Mouse (Mus musculus): ENCODE data around the gene Zfp334. TPM values are rescaled to one million over a fixed set of nuclear protein-coding genes. Genes with fewer than 3 reads are reported as not detected.
A peak's percentile ranks its signal among the peaks of the same experiment; 100 is the strongest.

Gene Zfp334
- total and polyA plus RNA-seq, 3 experiments = 0.11 TPM; not detected in 2

DNA sequence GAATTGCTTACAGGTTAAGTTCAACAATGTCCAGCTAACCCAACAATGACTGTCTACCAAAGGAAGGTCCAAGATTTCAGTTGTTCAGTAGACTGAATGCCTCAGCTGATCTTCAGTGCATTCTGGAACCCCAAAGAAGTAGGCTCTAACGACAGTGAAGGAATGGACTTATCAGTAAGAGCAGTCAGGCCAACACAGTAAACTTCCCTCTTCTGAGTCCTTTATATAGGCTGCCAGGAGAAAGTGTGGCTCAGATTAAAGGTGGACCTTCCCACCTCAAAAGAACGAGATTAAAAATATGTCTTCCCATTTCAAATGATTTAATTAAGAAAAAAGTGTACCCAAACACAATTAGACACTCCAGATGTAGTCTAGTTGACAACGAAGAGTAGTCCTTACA, 17.7 kb downstream of the Zfp334 start:
- DNase-seq (ENCODE audit: low spot score) (no peak), ATAC-seq (ENCODE audit: extremely low read depth, insufficient number of reproducible peaks, low FRiP score, poor library complexity, severe bottlenecking) (no peak)
- H3K9me3 ChIP-seq (replicated peaks) = no peaks in the 10 kb centered on the region
- TF ChIP-seq TAL1 (conservative IDR thresholded peaks at IDR 0.05; ENCODE audit: low read depth, low read length) (no peak), GATA1 (IDR thresholded peaks at IDR 0.05; ENCODE audit: borderline replicate concordance, low read length) (no peak), POLR2AphosphoS5 (IDR thresholded peaks at IDR 0.05; ENCODE audit: insufficient replicate concordance, low read depth, low read length) (no peak), CTCF (IDR thresholded peaks at IDR 0.05; ENCODE audit: low read depth, low read length) (no peak), GATA2 (IDR thresholded peaks at IDR 0.05; ENCODE audit: borderline replicate concordance, low read depth, low read length) (no peak)
- H3K4me3 ChIP-seq (ENCODE audit: low read depth, low read length) = no peak overlapping the region
- no peaks in the 10 kb centered on the region for H3K36me3 ChIP-seq (replicated peaks)
- peaks cover 4% of the 10 kb centered on the region for H3K4me1 ChIP-seq (ENCODE audit: insufficient read depth, low read depth, low read length)
- H3K27me3 ChIP-seq (ENCODE audit: insufficient read depth, low read length) = peaks cover 4% of the 10 kb centered on the region; the same call in 1 of the 2 replicates

- H3K4me3 ChIP-seq (ENCODE audit: low read depth, low read length) = no peak within 1 kb of the TSS
Observed at GRCm38 (mm10) chr2:165368496-165368895, 19.6 kb downstream of the Zfp334 start, which contains the start of gene Zfp663. TSS of gene Zfp663 (minus strand) at chr2:165368729.

GRCm38 (mm10) chr2:165367868-165368439, 20.1 kb downstream of the Zfp334 start:
- TF ChIP-seq POLR2AphosphoS5 (IDR thresholded peaks at IDR 0.05; ENCODE audit: insufficient replicate concordance, low read depth, low read length) (no peak), GATA2 (IDR thresholded peaks at IDR 0.05; ENCODE audit: borderline replicate concordance, low read depth, low read length) (no peak), GATA1 (IDR thresholded peaks at IDR 0.05; ENCODE audit: borderline replicate concordance, low read length) (no peak), CTCF (IDR thresholded peaks at IDR 0.05; ENCODE audit: low read depth, low read length) (no peak), TAL1 (conservative IDR thresholded peaks at IDR 0.05; ENCODE audit: low read depth, low read length) (no peak)
- Histone ChIP-seq H3K36me3 (replicated peaks) (no peaks in the 10 kb centered on the region), H3K4me3 (ENCODE audit: low read depth, low read length) (no peak overlapping the region), H3K9me3 (replicated peaks) (no peaks in the 10 kb centered on the region), H3K4me1 (ENCODE audit: insufficient read depth, low read depth, low read length) (peaks cover 4% of the 10 kb centered on the region), H3K27me3 (ENCODE audit: insufficient read depth, low read length) (peaks cover 4% of the 10 kb centered on the region; the same call in 1 of the 2 replicates)
- no peak for DNase-seq (ENCODE audit: low spot score)
- ATAC-seq (ENCODE audit: extremely low read depth, insufficient number of reproducible peaks, low FRiP score, poor library complexity, severe bottlenecking) = no peak

More at GRCm38 (mm10) chr2:165368496-165368895, 19.6 kb downstream of the Zfp334 start, which contains the start of gene Zfp663:
- no peak for DNase-seq (ENCODE audit: low spot score)
- Histone ChIP-seq H3K9me3 (replicated peaks) (no peaks in the 10 kb centered on the region), H3K27me3 (ENCODE audit: insufficient read depth, low read length) (peaks cover 4% of the 10 kb centered on the region; the same call in 1 of the 2 replicates), H3K36me3 (replicated peaks) (no peaks in the 10 kb centered on the region), H3K4me1 (ENCODE audit: insufficient read depth, low read depth, low read length) (peaks cover 4% of the 10 kb centered on the region)
- ATAC-seq (ENCODE audit: extremely low read depth, insufficient number of reproducible peaks, low FRiP score, poor library complexity, severe bottlenecking) = no peak
- TF ChIP-seq GATA2 (IDR thresholded peaks at IDR 0.05; ENCODE audit: borderline replicate concordance, low read depth, low read length) = no peak
- TF ChIP-seq TAL1 (conservative IDR thresholded peaks at IDR 0.05; ENCODE audit: low read depth, low read length) = no peak
- no peak for TF ChIP-seq POLR2AphosphoS5 (IDR thresholded peaks at IDR 0.05; ENCODE audit: insufficient replicate concordance, low read depth, low read length)
- TF ChIP-seq GATA1 (IDR thresholded peaks at IDR 0.05; ENCODE audit: borderline replicate concordance, low read length) = no peak
- no peak for TF ChIP-seq CTCF (IDR thresholded peaks at IDR 0.05; ENCODE audit: low read depth, low read length)

DNA sequence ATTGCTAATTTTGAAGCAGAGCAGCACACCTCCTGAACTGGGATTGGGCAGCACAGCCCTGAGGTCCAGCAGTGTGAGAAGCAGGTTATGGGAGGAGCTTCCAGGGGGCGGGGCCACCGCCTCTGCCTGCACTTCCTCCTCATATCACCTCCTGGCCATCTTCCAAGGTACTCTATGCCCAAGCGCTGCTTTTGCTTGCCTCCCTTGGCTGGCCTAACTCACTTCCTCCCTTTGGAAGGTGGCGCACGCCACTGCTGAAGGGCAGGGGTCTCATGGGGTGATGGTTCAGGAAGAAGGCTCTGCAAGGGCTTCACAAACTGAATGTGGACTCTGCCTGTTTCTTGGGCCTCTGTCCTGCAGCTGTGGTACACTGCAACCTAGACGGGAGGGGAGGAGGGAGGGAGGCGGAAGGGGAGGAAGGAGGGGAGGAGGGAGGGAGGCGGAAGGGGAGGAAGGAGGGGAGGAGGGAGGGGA, 21.0 kb downstream of the Zfp334 start:
- ATAC-seq (ENCODE audit: extremely low read depth, insufficient number of reproducible peaks, low FRiP score, poor library complexity, severe bottlenecking) (peak; percentile 28; the same call in 1 of the 2 replicates), DNase-seq (ENCODE audit: low spot score) (no peak)
- H3K36me3 ChIP-seq (replicated peaks) = no peaks in the 10 kb centered on the region
- H3K4me1 ChIP-seq (ENCODE audit: insufficient read depth, low read depth, low read length) = peaks cover 4% of the 10 kb centered on the region
- no peak overlapping the region for H3K4me3 ChIP-seq (ENCODE audit: low read depth, low read length)
- no peaks in the 10 kb centered on the region for H3K9me3 ChIP-seq (replicated peaks)
- H3K27me3 ChIP-seq (ENCODE audit: insufficient read depth, low read length) = peaks cover 4% of the 10 kb centered on the region; the same call in 1 of the 2 replicates
- TF ChIP-seq CTCF (IDR thresholded peaks at IDR 0.05; ENCODE audit: low read depth, low read length) (no peak), TAL1 (conservative IDR thresholded peaks at IDR 0.05; ENCODE audit: low read depth, low read length) (no peak), GATA1 (IDR thresholded peaks at IDR 0.05; ENCODE audit: borderline replicate concordance, low read length) (no peak)

GRCm38 (mm10) chr2:165364334-165365091, 23.5 kb downstream of the Zfp334 start:
- Histone ChIP-seq H3K9me3 (replicated peaks) (no peaks in the 10 kb centered on the region), H3K27me3 (ENCODE audit: insufficient read depth, low read length) (peaks cover 4% of the 10 kb centered on the region; the same call in 1 of the 2 replicates), H3K4me3 (ENCODE audit: low read depth, low read length) (no peak overlapping the region), H3K36me3 (replicated peaks) (no peaks in the 10 kb centered on the region), H3K4me1 (ENCODE audit: insufficient read depth, low read depth, low read length) (peaks cover 4% of the 10 kb centered on the region)
- DNase-seq (ENCODE audit: low spot score) = no peak
- no peak for TF ChIP-seq CTCF (IDR thresholded peaks at IDR 0.05; ENCODE audit: low read depth, low read length)
- TF ChIP-seq TAL1 (conservative IDR thresholded peaks at IDR 0.05; ENCODE audit: low read depth, low read length) = no peak
- TF ChIP-seq POLR2AphosphoS5 (IDR thresholded peaks at IDR 0.05; ENCODE audit: insufficient replicate concordance, low read depth, low read length) = no peak
- TF ChIP-seq GATA1 (IDR thresholded peaks at IDR 0.05; ENCODE audit: borderline replicate concordance, low read length) = no peak
- no peak for TF ChIP-seq GATA2 (IDR thresholded peaks at IDR 0.05; ENCODE audit: borderline replicate concordance, low read depth, low read length)
- ATAC-seq (ENCODE audit: extremely low read depth, insufficient number of reproducible peaks, low FRiP score, poor library complexity, severe bottlenecking) = no peak

- no peak for ATAC-seq (ENCODE audit: extremely low read depth, insufficient number of reproducible peaks, low FRiP score, poor library complexity, severe bottlenecking)
- TF ChIP-seq GATA1 (IDR thresholded peaks at IDR 0.05; ENCODE audit: borderline replicate concordance, low read length) (no peak), TAL1 (conservative IDR thresholded peaks at IDR 0.05; ENCODE audit: low read depth, low read length) (no peak), CTCF (IDR thresholded peaks at IDR 0.05; ENCODE audit: low read depth, low read length) (no peak), POLR2AphosphoS5 (IDR thresholded peaks at IDR 0.05; ENCODE audit: insufficient replicate concordance, low read depth, low read length) (no peak), GATA2 (IDR thresholded peaks at IDR 0.05; ENCODE audit: borderline replicate concordance, low read depth, low read length) (no peak)
- no peak overlapping the region for H3K4me3 ChIP-seq (ENCODE audit: low read depth, low read length)
- H3K9me3 ChIP-seq (replicated peaks) = no peaks in the 10 kb centered on the region
- H3K27me3 ChIP-seq (ENCODE audit: insufficient read depth, low read length) = 0 out of 2 replicates have a peak, but pooled peaks cover 1% of the 10 kb centered on the region
- no peaks in the 10 kb centered on the region for H3K36me3 ChIP-seq (replicated peaks)
- H3K4me1 ChIP-seq (ENCODE audit: insufficient read depth, low read depth, low read length) = peaks cover 4% of the 10 kb centered on the region
- no peak for DNase-seq (ENCODE audit: low spot score)
Observed at GRCm38 (mm10) chr2:165363282-165363681, 24.8 kb downstream of the Zfp334 start.
